Mouse (Mus musculus) midbrain, embryonic 16.5 days (tissue): Measurements from ENCODE around the gene Cyp3a13. TPM values are rescaled to one million over a fixed set of nuclear protein-coding genes. Genes with fewer than 3 reads are reported as not detected.
"Not testable (repeated sequence)": the region's sequence is repeated elsewhere in the genome, so short reads cannot be mapped to it uniquely, and the experiment has no call there.

Source experiments
- ATAC-seq: fragments of 200-750 bp; cut with Nextera tagmentation; 2 replicates; pipeline ENCODE4 v1.8.0; 2017; ENCODE audit warnings: moderate TSS enrichment
- H3K27ac ChIP-seq: fragments of 300-500 bp; sonication (generic); 2 replicates; pipeline ENCODE4 v1.5.1; 2014; ENCODE audit warnings: mild to moderate bottlenecking, low read length, mixed read lengths
- H3K27me3 ChIP-seq: fragments of 300-500 bp; sonication (generic); 2 replicates; pipeline ENCODE4 v1.6.1; 2014; ENCODE audit warnings: low read depth, low read length, mixed read lengths; ENCODE audit not compliant: control insufficient read depth, insufficient read depth
- H3K36me3 ChIP-seq: fragments of 300-500 bp; sonication (generic); 2 replicates; pipeline ENCODE4 v1.6.1; 2014; ENCODE audit warnings: mild to moderate bottlenecking, low read length, moderate library complexity, mixed read lengths; ENCODE audit not compliant: control insufficient read depth, insufficient read depth
- H3K4me1 ChIP-seq: fragments of 300-500 bp; sonication (generic); 2 replicates; pipeline ENCODE4 v1.6.1; 2014; ENCODE audit warnings: mild to moderate bottlenecking, low read length, mixed read lengths; ENCODE audit not compliant: control insufficient read depth, insufficient read depth
- H3K4me2 ChIP-seq: fragments of 300-500 bp; sonication (generic); 2 replicates; pipeline ENCODE4 v1.6.1; 2014; ENCODE audit warnings: mild to moderate bottlenecking, low read length, mixed read lengths
- H3K4me3 ChIP-seq: fragments of 300-500 bp; sonication (generic); 2 replicates; pipeline ENCODE4 v1.5.1; 2014; ENCODE audit warnings: low read depth, mild to moderate bottlenecking, low read length, moderate library complexity, mixed read lengths
- H3K9ac ChIP-seq: fragments of 300-500 bp; sonication (generic); 2 replicates; pipeline ENCODE4 v1.6.1; 2014; ENCODE audit warnings: low read depth, low read length, mixed read lengths
- H3K9me3 ChIP-seq: fragments of 300-500 bp; sonication (generic); replicated peaks from 2 replicates; pipeline ENCODE4 v1.6.1; 2014; ENCODE audit warnings: mild to moderate bottlenecking, low read length, mixed read lengths; ENCODE audit not compliant: control insufficient read depth, poor library complexity, severe bottlenecking
- WGBS: fragments of 180-500 bp; shearing (Covaris S2); extraction: QIAGEN DNeasy Blood & Tissue Kit; methylation state at CpG from one replicate; pipeline ENCODE4 v1.1.7; 2014; 5-methylcytosine and 5-hydroxymethylcytosine counted together
- polyA plus RNA-seq: library from polyadenylated mRNA; unstranded; fragments of >200 nt; fragmentation: Nextera tagmentation; extraction: Ambion mirVana; gene quantifications from 2 replicates; pipeline ENCODE4 v1.2.1, GENCODE M21; 2015

Gene Cyp3a13
- polyA plus RNA-seq, 1 experiment from 2014 or later, result not detected

DNA sequence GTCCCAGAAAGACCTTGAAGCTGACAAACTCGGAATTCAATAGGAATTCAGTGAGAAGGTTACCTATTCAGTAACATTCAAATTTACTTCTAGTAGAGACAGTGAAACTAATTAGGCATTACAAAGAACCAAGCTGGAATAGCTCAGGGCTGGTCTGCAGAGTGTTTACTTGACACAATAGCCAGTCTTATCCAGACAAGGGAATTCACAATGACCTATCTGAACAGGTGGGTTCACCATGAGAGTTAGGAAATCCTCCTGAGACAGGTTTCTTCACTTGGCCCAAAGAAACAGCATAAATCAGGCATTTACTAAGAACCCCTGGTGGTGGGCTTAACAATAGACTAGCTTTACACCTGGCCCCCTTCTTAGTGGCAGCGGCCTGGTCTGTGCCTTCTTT lies 12.5 kb upstream of the Cyp3a13 start:
- not testable (repeated sequence) for H3K4me2 ChIP-seq, H3K4me1 ChIP-seq, H3K27me3 ChIP-seq, H3K36me3 ChIP-seq, ATAC-seq, H3K4me3 ChIP-seq, H3K9me3 ChIP-seq, H3K27ac ChIP-seq, H3K9ac ChIP-seq
- WGBS, result 77% methylated on average over 2 of the region's 2 CpGs

DNA sequence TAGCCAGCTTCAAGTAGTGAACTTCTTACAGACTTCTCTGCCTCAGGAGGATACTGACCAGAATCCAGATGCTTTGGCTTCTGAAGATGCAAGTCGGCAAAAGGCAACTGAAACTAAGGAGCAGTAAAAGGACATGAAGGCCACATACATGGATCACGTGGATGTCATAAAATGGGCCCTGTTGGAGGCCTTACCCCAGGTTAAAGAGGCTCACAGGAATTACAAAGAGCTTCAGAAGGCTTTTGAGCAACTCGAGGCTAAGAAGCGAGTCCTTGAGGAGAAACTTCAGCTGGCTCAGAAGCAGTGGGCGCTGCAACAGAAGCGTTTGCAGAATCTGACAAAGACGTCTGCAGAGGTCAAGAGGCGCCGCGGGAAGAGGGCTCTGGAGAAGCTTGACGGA lies 7.0 kb upstream of the Cyp3a13 start:
- Histone ChIP-seq H3K27me3 (no peaks in the 10 kb centered on the region), H3K9ac (no peak overlapping the region), H3K27ac (no peak overlapping the region), H3K9me3 (no peaks in the 10 kb centered on the region), H3K36me3 (no peaks in the 10 kb centered on the region), H3K4me3 (no peak overlapping the region), H3K4me1 (no peaks in the 10 kb centered on the region), H3K4me2 (no peak overlapping the region)
- no peak for ATAC-seq
- WGBS, result 78% methylated on average over 11 of the region's 11 CpGs

DNA sequence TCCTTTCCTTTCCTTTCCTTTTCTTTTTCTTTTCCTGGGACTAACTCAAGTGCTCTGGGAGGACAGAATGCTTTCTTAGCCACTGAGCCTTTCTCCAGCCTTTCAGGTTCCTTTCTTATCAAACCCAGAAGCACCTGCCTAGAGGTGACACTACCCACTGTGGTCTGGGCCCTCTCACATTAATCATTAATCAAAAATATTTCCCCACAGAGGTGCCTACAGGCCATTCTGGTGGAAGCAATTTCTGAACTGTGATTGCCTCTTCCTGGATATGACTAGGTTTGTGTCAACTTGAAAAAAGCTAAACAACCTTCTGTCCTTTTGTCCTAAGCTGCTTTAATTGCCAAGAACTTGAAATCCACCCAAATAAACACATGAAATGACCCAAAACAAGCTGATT lies 752 bp upstream of the Cyp3a13 start:
- no peaks in the 10 kb centered on the region for H3K27me3 ChIP-seq
- H3K4me1 ChIP-seq, result no peaks in the 10 kb centered on the region
- ATAC-seq, result no peak
- H3K27ac ChIP-seq, result no peak overlapping the region
- H3K9ac ChIP-seq, result no peak overlapping the region
- no peaks in the 10 kb centered on the region for H3K36me3 ChIP-seq
- H3K9me3 ChIP-seq, result no peaks in the 10 kb centered on the region
- no peak overlapping the region for H3K4me3 ChIP-seq
- H3K4me2 ChIP-seq, result no peak overlapping the region

GRCm38 (mm10) chr5:137915550-137915949 lies 5.9 kb downstream of the Cyp3a13 start:
- no peak for ATAC-seq
- no peak overlapping the region for H3K9ac ChIP-seq
- H3K27me3 ChIP-seq, result no peaks in the 10 kb centered on the region
- H3K36me3 ChIP-seq, result no peaks in the 10 kb centered on the region
- H3K4me2 ChIP-seq, result no peak overlapping the region
- WGBS, result 76% methylated on average over 6 of the region's 6 CpGs
- no peak overlapping the region for H3K27ac ChIP-seq
- H3K4me1 ChIP-seq, result no peaks in the 10 kb centered on the region
- H3K9me3 ChIP-seq, result no peaks in the 10 kb centered on the region
- H3K4me3 ChIP-seq, result no peak overlapping the region

DNA sequence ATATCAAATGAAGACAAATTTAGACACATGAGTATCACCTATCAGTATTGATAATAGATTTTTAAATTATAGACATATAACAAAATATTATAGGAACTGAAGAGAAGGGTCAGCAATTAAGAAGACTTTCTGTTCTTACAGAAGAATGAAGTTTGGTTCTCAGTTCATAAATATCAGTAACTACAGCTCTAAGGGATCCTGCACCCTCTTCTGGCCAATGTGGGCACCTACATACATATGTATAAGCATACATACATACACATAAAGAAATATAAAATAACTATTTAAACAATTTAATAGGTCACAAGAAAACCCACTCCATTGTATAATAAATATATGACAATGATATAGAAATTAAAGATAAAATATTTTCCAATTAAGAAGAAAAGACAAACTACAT lies 6.9 kb downstream of the Cyp3a13 start:
- H3K27me3 ChIP-seq, result no peaks in the 10 kb centered on the region
- no peak overlapping the region for H3K9ac ChIP-seq
- H3K27ac ChIP-seq, result no peak overlapping the region
- H3K36me3 ChIP-seq, result no peaks in the 10 kb centered on the region
- H3K9me3 ChIP-seq, result no peaks in the 10 kb centered on the region
- H3K4me2 ChIP-seq, result no peak overlapping the region
- ATAC-seq, result no peak
- H3K4me3 ChIP-seq, result no peak overlapping the region
- H3K4me1 ChIP-seq, result no peaks in the 10 kb centered on the region

- no peaks in the 10 kb centered on the region for H3K9me3 ChIP-seq
- H3K27me3 ChIP-seq, result no peaks in the 10 kb centered on the region
- H3K27ac ChIP-seq, result no peak overlapping the region
- no peak overlapping the region for H3K9ac ChIP-seq
- no peak overlapping the region for H3K4me2 ChIP-seq
- 92% methylated on average over 3 of the region's 3 CpGs for WGBS
- H3K4me1 ChIP-seq, result no peaks in the 10 kb centered on the region
- no peak for ATAC-seq
- H3K4me3 ChIP-seq, result no peak overlapping the region
- no peaks in the 10 kb centered on the region for H3K36me3 ChIP-seq
Observed at GRCm38 (mm10) chr5:137909564-137910262, 11.7 kb downstream of the Cyp3a13 start.

GRCm38 (mm10) chr5:137897812-137898211 lies 23.6 kb downstream of the Cyp3a13 start:
- Histone ChIP-seq H3K27me3 (no peaks in the 10 kb centered on the region), H3K9ac (no peak overlapping the region), H3K27ac (no peak overlapping the region), H3K4me1 (no peaks in the 10 kb centered on the region), H3K36me3 (no peaks in the 10 kb centered on the region), H3K4me3 (no peak overlapping the region), H3K9me3 (no peaks in the 10 kb centered on the region), H3K4me2 (no peak overlapping the region)
- ATAC-seq, result no peak
- WGBS, result 88% methylated on average over 1 of the region's 1 CpGs

- no peaks in the 10 kb centered on the region for H3K4me1 ChIP-seq
- no peaks in the 10 kb centered on the region for H3K27me3 ChIP-seq
- no peak overlapping the region for H3K4me3 ChIP-seq
- no peak for ATAC-seq
- H3K27ac ChIP-seq, result no peak overlapping the region
- no peak overlapping the region for H3K4me2 ChIP-seq
- no peaks in the 10 kb centered on the region for H3K9me3 ChIP-seq
- H3K36me3 ChIP-seq, result no peaks in the 10 kb centered on the region
- H3K9ac ChIP-seq, result no peak overlapping the region
- 53% methylated on average over 1 of the region's 1 CpGs for WGBS
Observed at GRCm38 (mm10) chr5:137892954-137893353, 28.5 kb downstream of the Cyp3a13 start.

GRCm38 (mm10) chr5:137887666-137888065 lies 33.8 kb downstream of the Cyp3a13 start:
- no peaks in the 10 kb centered on the region for H3K4me1 ChIP-seq
- H3K27ac ChIP-seq, result no peak overlapping the region
- no peaks in the 10 kb centered on the region for H3K36me3 ChIP-seq
- H3K9me3 ChIP-seq, result no peaks in the 10 kb centered on the region
- no peak overlapping the region for H3K4me3 ChIP-seq
- H3K27me3 ChIP-seq, result no peaks in the 10 kb centered on the region
- H3K9ac ChIP-seq, result no peak overlapping the region
- 100% methylated on average over 1 of the region's 1 CpGs for WGBS
- no peak for ATAC-seq
- H3K4me2 ChIP-seq, result no peak overlapping the region
